Mouse (Mus musculus) adrenal gland, postnatal 4 days (tissue): Measurements from ENCODE around the gene Khdrbs1. TPM values are rescaled to one million over a fixed set of nuclear protein-coding genes. Genes with fewer than 3 reads are reported as not detected.

Source experiments
- DNase-seq, 2 experiments: peaks; one replicate each; pipeline ENCODE4 v3.0.0; 2021 to 2022; ENCODE audit warnings: low spot score in 2 of 2, mixed read lengths in 2 of 2
- microRNA-seq: library from miRNA; unstranded; fragments of <30 nt; microRNA quantifications from one replicate; pipeline ENCODE4 v1.2.0, GENCODE M21; 2021
- total RNA-seq, 2 experiments: library from RNA; stranded (reverse); gene quantifications; 2 replicates each; pipeline ENCODE4 v1.2.3; 2021

Gene Khdrbs1
- total RNA-seq, 2 experiments from 2014 or later = 122 to 138 TPM

GRCm38 (mm10) chr4:129683901-129684493, 58.1 kb downstream of the Khdrbs1 start:
- DNase-seq = no peak

- no peak for DNase-seq
Observed at GRCm38 (mm10) chr4:129681837-129682236, 60.3 kb downstream of the Khdrbs1 start.

- DNase-seq = no peak
Observed at GRCm38 (mm10) chr4:129672878-129673449, 69.1 kb downstream of the Khdrbs1 start.

- DNase-seq = peak; percentile 80 to 86
Observed at GRCm38 (mm10) chr4:129672083-129672877, 69.8 kb downstream of the Khdrbs1 start, which contains the start of gene Kpna6. Gene Kpna6 (minus strand): TSS chr4:129672767.

GRCm38 (mm10) chr4:129671491-129672082, 70.5 kb downstream of the Khdrbs1 start:
- DNase-seq = peak in 1 of 2 experiments; percentile 33

GRCm38 (mm10) chr4:129662255-129662813, 79.8 kb downstream of the Khdrbs1 start:
- DNase-seq = no peak

- no peak for DNase-seq
Observed at GRCm38 (mm10) chr4:129661584-129661983, 80.5 kb downstream of the Khdrbs1 start.

- no peak for DNase-seq
Observed at GRCm38 (mm10) chr4:129654770-129655169, 87.3 kb downstream of the Khdrbs1 start.

Small RNA genes within 50 kb of the gene (microRNA-seq; reads per million reads assigned to microRNA genes)
- gene Gm28017 = not detected
- 1.6 reads per million for gene Mir7016

Other genes starting within 250 kb of the Khdrbs1 start
- gene Marcksl1, start 228.7 kb downstream of the Khdrbs1 start, total RNA-seq = 100 to 1,000 TPM; 157 to 183 TPM
- gene Hdac1, start 199.6 kb downstream of the Khdrbs1 start, total RNA-seq = 10 to 100 TPM; 74.9 to 84.8 TPM
- gene Lck, start 168.7 kb downstream of the Khdrbs1 start, total RNA-seq = 1 to 10 TPM; 8.7 to 9.7 TPM
- 10 to 100 TPM; 30.9 to 33.5 TPM for gene Fam167b, start 163.8 kb downstream of the Khdrbs1 start, total RNA-seq
- gene Eif3i, start 141.7 kb downstream of the Khdrbs1 start, total RNA-seq = 100 to 1,000 TPM; 187 to 188 TPM
- gene Tmem234, start 141.6 kb downstream of the Khdrbs1 start, total RNA-seq = 100 to 1,000 TPM; 111 to 114 TPM
- gene Dcdc2b, start 128.0 kb downstream of the Khdrbs1 start, total RNA-seq = 1 to 10 TPM; 2.9 to 3.3 TPM
- gene Iqcc, start 123.2 kb downstream of the Khdrbs1 start, total RNA-seq = 10 to 100 TPM; 26.6 to 31.2 TPM
- gene Ccdc28b, start 118.4 kb downstream of the Khdrbs1 start, total RNA-seq = 10 to 100 TPM; 61.5 to 62.6 TPM
- gene Txlna, start 101.2 kb downstream of the Khdrbs1 start, total RNA-seq = 10 to 100 TPM; 73.6 to 79.8 TPM
- 10 to 100 TPM; 79.1 TPM for gene Kpna6, start 69.5 kb downstream of the Khdrbs1 start, total RNA-seq
- 10 to 100 TPM; 15.9 to 19.4 TPM for gene Tmem39b, start 45.5 kb downstream of the Khdrbs1 start, total RNA-seq
- 100 to 1,000 TPM; 282 to 309 TPM for gene Ptp4a2, start 68.9 kb upstream of the Khdrbs1 start, total RNA-seq
- gene Spocd1, start 186.9 kb upstream of the Khdrbs1 start, total RNA-seq = under 1 TPM; 0.62 to 0.64 TPM
- 10 to 100 TPM; 41.2 to 43.1 TPM for gene Adgrb2, start 242.6 kb upstream of the Khdrbs1 start, total RNA-seq